Mouse (Mus musculus) midbrain, postnatal 0 days (tissue): ENCODE data around the gene Tbkbp1. TPM values are rescaled to one million over a fixed set of nuclear protein-coding genes. Genes with fewer than 3 reads are reported as not detected.
A peak's percentile ranks its signal among the peaks of the same experiment; 100 is the strongest.

ENCODE experiments used
- ATAC-seq: fragments of 200-750 bp; cut with Nextera tagmentation; 2 replicates; pipeline ENCODE4 v1.8.0; 2017; ENCODE audit warnings: moderate number of reproducible peaks, mild to moderate bottlenecking, moderate TSS enrichment, moderate library complexity; ENCODE audit not compliant: low FRiP score
- DNase-seq: peaks from one replicate; pipeline ENCODE4 v3.0.0-alpha.2; 2015; ENCODE audit warnings: low spot score
- H3K27ac ChIP-seq: fragments of 300-500 bp; sonication (generic); 2 replicates; pipeline ENCODE4 v1.5.1; 2014; ENCODE audit warnings: low read depth, mild to moderate bottlenecking, low read length, mixed read lengths
- H3K27me3 ChIP-seq: fragments of 300-500 bp; sonication (generic); 2 replicates; pipeline ENCODE4 v1.6.1; 2014; ENCODE audit warnings: low read length, control low read depth, mixed read lengths; ENCODE audit not compliant: insufficient read depth
- H3K36me3 ChIP-seq: fragments of 300-500 bp; sonication (generic); 2 replicates; pipeline ENCODE4 v1.6.1; 2014; ENCODE audit warnings: low read length, control low read depth, mixed read lengths; ENCODE audit not compliant: insufficient read depth
- H3K4me1 ChIP-seq: fragments of 300-500 bp; sonication (generic); 2 replicates; pipeline ENCODE4 v1.6.1; 2014; ENCODE audit warnings: mild to moderate bottlenecking, control low read depth, antibody characterized with exemption, low read length, mixed read lengths; ENCODE audit not compliant: insufficient read depth
- H3K4me2 ChIP-seq: fragments of 300-500 bp; sonication (generic); 2 replicates; pipeline ENCODE4 v1.6.1; 2014; ENCODE audit warnings: low read depth, mild to moderate bottlenecking, low read length, mixed read lengths; ENCODE audit not compliant: poor library complexity, severe bottlenecking
- H3K4me3 ChIP-seq: fragments of 300-500 bp; sonication (generic); 2 replicates; pipeline ENCODE4 v1.5.1; 2014; ENCODE audit warnings: low read depth, mild to moderate bottlenecking, low read length, moderate library complexity
- H3K9ac ChIP-seq: fragments of 300-500 bp; sonication (generic); replicated peaks from 2 replicates; pipeline ENCODE4 v1.6.1; 2014; ENCODE audit warnings: mild to moderate bottlenecking, low read length, moderate library complexity, mixed read lengths; ENCODE audit not compliant: poor library complexity, severe bottlenecking
- H3K9me3 ChIP-seq: fragments of 300-500 bp; sonication (generic); 2 replicates; pipeline ENCODE4 v1.6.1; 2016; ENCODE audit warnings: low read length, control low read depth
- CTCF ChIP-seq: IDR thresholded peaks from 2 replicates; pipeline ENCODE4 v1.5.1; 2016; ENCODE audit warnings: antibody characterized with exemption, mild to moderate bottlenecking
- WGBS: fragments of 180-500 bp; shearing (Covaris S2); extraction: QIAGEN DNeasy Blood & Tissue Kit; methylation state at CpG from one replicate; pipeline ENCODE4 v1.1.7; 2014; 5-methylcytosine and 5-hydroxymethylcytosine counted together
- polyA plus RNA-seq: library from polyadenylated mRNA; unstranded; fragments of >200 nt; fragmentation: Nextera tagmentation; extraction: Ambion mirVana; gene quantifications from 2 replicates; pipeline ENCODE4 v1.2.1, GENCODE M21; 2015
- total RNA-seq: library from RNA; depleted of rRNA; stranded (reverse); fragments of >200 nt; gene quantifications from 2 replicates; pipeline ENCODE4 v1.2.3, GENCODE M21; 2014

Gene Tbkbp1
- total and polyA plus RNA-seq, 2 experiments from 2014 or later, result 10.3 to 45.3 TPM

DNA sequence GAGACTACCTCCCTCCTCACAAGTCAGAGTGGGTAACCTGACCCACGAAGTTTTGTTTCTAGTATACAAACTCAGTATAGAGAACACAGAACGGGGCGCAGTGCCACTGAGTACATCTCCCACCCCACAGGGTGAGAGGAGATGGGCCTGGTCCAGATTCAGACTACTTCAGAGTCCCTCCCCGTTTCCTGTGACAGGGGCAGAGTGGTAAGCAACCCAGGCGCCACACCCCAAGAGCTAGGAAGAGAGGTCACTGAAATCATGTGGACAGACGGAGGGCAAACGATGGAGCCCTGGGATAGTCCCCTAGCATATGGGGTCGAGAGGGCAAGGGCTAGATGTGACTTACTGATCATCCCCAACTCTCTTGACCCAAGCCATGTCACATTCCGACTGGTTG, 5.3 kb downstream of the Tbkbp1 start:
- TF ChIP-seq CTCF, result no peak
- no peak for DNase-seq
- 82% methylated on average over 9 of the region's 9 CpGs for WGBS
- ATAC-seq, result no peak
- no peaks in the 10 kb centered on the region; the same call in 1 of the 2 replicates for H3K27me3 ChIP-seq
- H3K36me3 ChIP-seq, result peaks cover 46% of the 10 kb centered on the region
- no peak overlapping the region for H3K4me3 ChIP-seq
- no peaks in the 10 kb centered on the region for H3K9me3 ChIP-seq
- H3K27ac ChIP-seq, result no peak overlapping the region
- H3K9ac ChIP-seq, result no peak overlapping the region
- peaks cover 4% of the 10 kb centered on the region; the same call in 1 of the 2 replicates for H3K4me1 ChIP-seq
- no peak overlapping the region for H3K4me2 ChIP-seq

- no peak for TF ChIP-seq CTCF
- ATAC-seq (no peak), DNase-seq (no peak)
- Histone ChIP-seq H3K27ac (no peak overlapping the region), H3K4me2 (no peak overlapping the region), H3K36me3 (peaks cover 46% of the 10 kb centered on the region), H3K4me1 (peaks cover 4% of the 10 kb centered on the region; the same call in 1 of the 2 replicates), H3K9me3 (no peaks in the 10 kb centered on the region), H3K4me3 (no peak overlapping the region), H3K9ac (no peak overlapping the region), H3K27me3 (no peaks in the 10 kb centered on the region; the same call in 1 of the 2 replicates)
- 93% methylated on average over 2 of the region's 2 CpGs for WGBS
Measured at GRCm38 (mm10) chr11:97145320-97145719, 6.0 kb downstream of the Tbkbp1 start.

DNA sequence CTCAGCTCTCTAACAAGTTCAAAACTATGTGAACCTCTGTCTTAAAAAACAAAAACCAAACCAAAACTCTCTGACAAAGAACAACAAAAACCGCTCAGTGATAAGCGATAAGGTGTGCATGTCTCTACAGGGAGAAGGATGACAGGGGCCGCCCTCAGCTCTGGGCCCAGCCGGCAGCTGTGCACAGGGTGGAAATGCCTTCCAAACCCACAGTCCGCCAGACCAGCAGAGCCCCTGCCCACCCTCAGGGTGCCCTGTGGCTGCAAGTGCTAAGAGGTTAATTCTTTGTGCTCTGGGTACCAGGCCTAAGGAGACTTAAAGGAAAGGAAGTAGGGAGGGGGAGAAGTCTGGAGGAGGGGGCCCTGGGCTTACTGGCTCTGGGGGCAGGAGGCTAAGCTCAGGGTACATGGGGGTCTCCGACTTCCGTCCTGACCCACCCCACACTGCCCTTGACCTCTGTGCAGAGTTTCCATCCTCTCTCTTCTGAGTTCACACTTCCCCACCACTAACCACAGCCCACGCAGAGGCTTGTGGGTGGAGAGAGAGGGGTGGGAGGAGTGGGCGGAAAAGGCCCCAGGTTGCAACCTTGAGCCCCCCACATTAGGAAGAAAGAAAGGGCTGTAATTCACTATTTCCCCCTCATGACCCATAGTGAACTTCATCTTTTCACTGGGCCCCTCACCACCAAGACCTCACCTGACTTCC, 7.9 kb downstream of the Tbkbp1 start:
- Histone ChIP-seq H3K4me3 (no peak overlapping the region), H3K4me1 (no peaks in the 10 kb centered on the region), H3K9me3 (no peaks in the 10 kb centered on the region), H3K36me3 (peaks cover 40% of the 10 kb centered on the region), H3K27ac (no peak overlapping the region), H3K4me2 (no peak overlapping the region), H3K27me3 (no peaks in the 10 kb centered on the region; the same call in 1 of the 2 replicates), H3K9ac (no peak overlapping the region)
- TF ChIP-seq CTCF, result no peak
- 80% methylated on average over 9 of the region's 9 CpGs for WGBS
- DNase-seq (no peak), ATAC-seq (no peak)

GRCm38 (mm10) chr11:97142159-97142608, 9.1 kb downstream of the Tbkbp1 start:
- H3K36me3 ChIP-seq, result peaks cover 36% of the 10 kb centered on the region
- 78% methylated on average over 8 of the region's 8 CpGs for WGBS
- no peaks in the 10 kb centered on the region for H3K4me1 ChIP-seq

DNA sequence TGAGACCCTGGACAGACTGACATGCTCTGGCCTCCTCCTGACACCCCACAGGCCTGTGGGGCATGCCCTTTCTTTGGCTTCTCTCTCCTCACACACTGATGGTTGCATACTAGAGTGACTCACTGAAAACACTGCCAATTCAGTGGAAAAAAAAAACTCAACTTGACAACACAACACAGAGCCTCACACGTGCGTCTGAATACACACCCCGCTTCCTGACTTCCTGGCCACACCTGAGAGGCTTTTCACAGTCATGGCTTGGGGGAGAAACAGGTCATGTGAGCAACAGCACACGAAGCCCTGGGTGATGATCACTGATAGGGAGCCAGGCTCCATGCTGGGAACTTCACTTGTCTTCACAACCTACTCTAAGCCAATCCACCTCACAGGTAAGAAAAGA, 10.5 kb downstream of the Tbkbp1 start:
- DNase-seq (no peak), ATAC-seq (no peak)
- Histone ChIP-seq H3K9ac (no peak overlapping the region), H3K4me2 (no peak overlapping the region), H3K9me3 (no peaks in the 10 kb centered on the region), H3K4me3 (no peak overlapping the region), H3K36me3 (peaks cover 37% of the 10 kb centered on the region), H3K27ac (no peak overlapping the region), H3K27me3 (no peaks in the 10 kb centered on the region; the same call in 1 of the 2 replicates), H3K4me1 (no peaks in the 10 kb centered on the region)
- WGBS, result 88% methylated on average over 4 of the region's 4 CpGs
- TF ChIP-seq CTCF, result no peak

More at GRCm38 (mm10) chr11:97142159-97142608, 9.1 kb downstream of the Tbkbp1 start:
- H3K4me3 ChIP-seq, result no peak overlapping the region
- no peaks in the 10 kb centered on the region; the same call in 1 of the 2 replicates for H3K27me3 ChIP-seq
- H3K9ac ChIP-seq, result no peak overlapping the region
- no peak overlapping the region for H3K4me2 ChIP-seq
- H3K9me3 ChIP-seq, result no peaks in the 10 kb centered on the region
- no peak overlapping the region for H3K27ac ChIP-seq
- no peak for ATAC-seq
- no peak for DNase-seq
- no peak for TF ChIP-seq CTCF

GRCm38 (mm10) chr11:97139256-97139655, 12.0 kb downstream of the Tbkbp1 start:
- no peaks in the 10 kb centered on the region for H3K4me1 ChIP-seq
- TF ChIP-seq CTCF, result no peak
- H3K36me3 ChIP-seq, result peaks cover 26% of the 10 kb centered on the region
- DNase-seq (no peak), ATAC-seq (no peak)
- H3K9me3 ChIP-seq, result no peaks in the 10 kb centered on the region
- H3K4me3 ChIP-seq, result peak overlapping the region; percentile 20; the same call in 1 of the 2 replicates
- H3K27me3 ChIP-seq, result no peaks in the 10 kb centered on the region; the same call in 1 of the 2 replicates
- 18% methylated on average over 15 of the region's 15 CpGs for WGBS
- H3K9ac ChIP-seq, result peak overlapping the region; percentile 56
- H3K4me2 ChIP-seq, result peak overlapping the region; percentile 51
- no peak overlapping the region for H3K27ac ChIP-seq
